In the genomic region with DNA sequence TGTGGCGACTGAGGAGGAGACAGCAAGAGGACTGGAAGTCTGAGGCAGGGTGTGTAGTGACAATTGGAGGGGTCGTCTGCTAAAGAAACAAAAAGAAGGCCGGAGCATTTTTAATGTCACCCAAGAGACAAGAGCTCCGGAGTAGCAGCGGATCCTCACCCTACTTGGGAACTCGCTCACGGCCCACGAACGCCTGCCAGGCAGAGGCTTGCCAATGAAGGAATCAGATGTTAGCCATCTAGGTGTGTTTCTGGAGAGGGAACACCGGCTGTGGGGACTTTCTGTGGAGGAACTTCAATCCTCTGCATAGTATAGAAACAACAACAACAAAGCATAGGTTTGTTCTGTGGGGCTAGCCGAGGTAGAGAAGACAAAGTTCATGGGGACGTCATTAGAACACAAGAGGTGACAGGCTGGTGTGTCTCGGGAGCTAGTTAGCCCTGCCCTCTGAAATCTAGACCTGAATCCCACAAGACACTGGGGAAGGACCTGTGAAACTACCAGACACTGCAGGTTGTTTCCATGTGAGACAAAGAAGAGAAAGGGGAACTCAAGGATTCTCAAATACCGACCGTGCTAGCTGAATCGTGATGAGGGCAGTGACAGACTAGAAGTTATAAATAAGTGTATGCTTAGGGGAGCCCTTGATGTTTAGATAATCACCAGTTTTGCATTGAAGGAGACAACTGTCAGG, we compare ENCODE assay signal across 22 mouse cellular contexts. TPM values are rescaled to one million over a fixed set of nuclear protein-coding genes. Genes with fewer than 3 reads are reported as not detected.
DNase-seq lines count a peak whose midpoint lies in the region; ATAC-seq and TF ChIP-seq lines count a peak whose summit lies in the region.
"Had no signal": no experiment of that assay in that cellular context is flagged by ENCODE, and none has a peak within 500 bp of the region (broad histone marks: within the 10 kb centered on the region; RNA-seq: fewer than 3 reads in every experiment).

No protein-coding gene starts in this region.

- TF ChIP-seq EP300 in MEL (IDR thresholded peaks at IDR 0.05; ENCODE audit: low read depth in 1 of 2, low read length in 2 of 2): no peak

- no peaks in the 10 kb centered on the region for H3K9me3 ChIP-seq in forebrain, embryonic 10.5 days
- no peaks in the 10 kb centered on the region for H3K9me3 ChIP-seq in forebrain, embryonic 16.5 days (ENCODE audit: control insufficient read depth, low read length)
- no peaks in the 10 kb centered on the region for H3K9me3 ChIP-seq in MEL (replicated peaks; ENCODE audit: insufficient read depth, low read length)
- H3K9me3 ChIP-seq in liver, embryonic 15.5 days (replicated peaks): no peaks in the 10 kb centered on the region
- H3K9me3 ChIP-seq: heart, embryonic 15.5 days; limb, embryonic 13.5 days; midbrain, embryonic 12.5 days; neural tube, embryonic 12.5 days had no signal

- H3K9ac ChIP-seq in forebrain, embryonic 16.5 days (replicated peaks; ENCODE audit: low read depth, low read length): no peak overlapping the region
- H3K9ac ChIP-seq in MEL (ENCODE audit: control insufficient read depth, low read depth, low read length, poor library complexity, severe bottlenecking): peak overlapping the region; percentile 57
- H3K9ac ChIP-seq in liver, embryonic 15.5 days: no peak overlapping the region
- H3K9ac ChIP-seq: heart, embryonic 15.5 days; limb, embryonic 13.5 days; midbrain, embryonic 12.5 days; neural tube, embryonic 12.5 days had no signal

- TF ChIP-seq CTCF in lung, adult 2 months (IDR thresholded peaks at IDR 0.05; ENCODE audit: insufficient read depth, low read length): no peak
- TF ChIP-seq CTCF in MEL (IDR thresholded peaks at IDR 0.05 in 2 of 3, conservative IDR thresholded peaks at IDR 0.05 in 1 of 3; ENCODE audit: control insufficient read depth in 1 of 3, insufficient read depth in 1 of 3, low read depth in 2 of 3, low read length in 3 of 3, poor library complexity in 1 of 3, severe bottlenecking in 1 of 3): no peak
- TF ChIP-seq CTCF in cerebellum, adult 2 months (IDR thresholded peaks at IDR 0.05; ENCODE audit: borderline replicate concordance, insufficient read depth, low read depth, low read length): no peak

- no peak overlapping the region for H3K4me3 ChIP-seq in forebrain, embryonic 10.5 days
- no peak overlapping the region for H3K4me3 ChIP-seq in forebrain, embryonic 16.5 days (replicated peaks; ENCODE audit: low read length)
- peak overlapping the region; percentile 11 for H3K4me3 ChIP-seq in lung, adult 2 months (replicated peaks; ENCODE audit: extremely low read depth, low read depth, low read length)
- H3K4me3 ChIP-seq in MEL (ENCODE audit: control insufficient read depth in 1 of 2, insufficient read depth in 1 of 2, low read depth in 2 of 2, low read length in 2 of 2): peak overlapping the region; percentile 24; a peak in 2 of 4 replicates
- no peak overlapping the region for H3K4me3 ChIP-seq in liver, embryonic 15.5 days (replicated peaks)
- no peak overlapping the region for H3K4me3 ChIP-seq in cerebellum, adult 2 months (replicated peaks; ENCODE audit: insufficient read depth, low read depth, low read length)
- H3K4me3 ChIP-seq: heart, embryonic 15.5 days; limb, embryonic 13.5 days; midbrain, embryonic 12.5 days; neural tube, embryonic 12.5 days had no signal

- peaks cover 3% of the 10 kb centered on the region; the same call in 1 of the 2 replicates for H3K79me2 ChIP-seq in MEL (ENCODE audit: control insufficient read depth, insufficient read depth, low read length, poor library complexity)

- no peak for TF ChIP-seq POLR2A in lung, adult 2 months (IDR thresholded peaks at IDR 0.05; ENCODE audit: borderline replicate concordance, extremely low read depth, low read depth, low read length)
- no peak for TF ChIP-seq POLR2A in MEL (IDR thresholded peaks at IDR 0.05; ENCODE audit: control insufficient read depth in 1 of 2, insufficient read depth in 1 of 2, low read depth in 1 of 2, low read length in 2 of 2, poor library complexity in 1 of 2)
- TF ChIP-seq POLR2A in cerebellum, adult 2 months (IDR thresholded peaks at IDR 0.05; ENCODE audit: borderline replicate concordance, insufficient read depth, low read length): no peak

- H3K27ac ChIP-seq in forebrain, embryonic 10.5 days: peak overlapping the region; percentile 54
- no peak overlapping the region for H3K27ac ChIP-seq in forebrain, embryonic 16.5 days (ENCODE audit: low read length)
- peak overlapping the region; percentile 95 for H3K27ac ChIP-seq in MEL (ENCODE audit: control insufficient read depth, low read depth, low read length)
- H3K27ac ChIP-seq in liver, embryonic 15.5 days (replicated peaks): peak overlapping the region; percentile 46; the same call in 1 of the 2 replicates
- H3K27ac ChIP-seq in cerebellum, adult 2 months (ENCODE audit: insufficient read depth, low read length): no peak overlapping the region
- H3K27ac ChIP-seq: heart, embryonic 15.5 days; limb, embryonic 13.5 days; midbrain, embryonic 12.5 days; neural tube, embryonic 12.5 days had no signal

- H3K27me3 ChIP-seq in forebrain, embryonic 10.5 days (ENCODE audit: poor library complexity, severe bottlenecking): no peaks in the 10 kb centered on the region
- no peaks in the 10 kb centered on the region for H3K27me3 ChIP-seq in forebrain, embryonic 16.5 days (replicated peaks; ENCODE audit: control insufficient read depth, insufficient read depth, low read length)
- no peaks in the 10 kb centered on the region for H3K27me3 ChIP-seq in MEL (ENCODE audit: control insufficient read depth in 1 of 2, insufficient read depth in 2 of 2, low read length in 2 of 2)
- H3K27me3 ChIP-seq in liver, embryonic 15.5 days: no peaks in the 10 kb centered on the region
- H3K27me3 ChIP-seq in cerebellum, adult 2 months (ENCODE audit: control insufficient read depth, insufficient read depth, low read length): no peaks in the 10 kb centered on the region
- H3K27me3 ChIP-seq: heart, embryonic 15.5 days; limb, embryonic 13.5 days; midbrain, embryonic 12.5 days; neural tube, embryonic 12.5 days had no signal

- WGBS in forebrain, embryonic 10.5 days: 83% methylated on average over 16 of the region's 16 CpGs
- 81% methylated on average over 16 of the region's 16 CpGs for WGBS in forebrain, embryonic 16.5 days
- WGBS in lung, adult 2 months: 63% methylated on average over 16 of the region's 16 CpGs
- WGBS in liver, embryonic 15.5 days (ENCODE audit: insufficient replicate concordance): 62% methylated on average over 16 of the region's 16 CpGs
- 73% methylated on average over 16 of the region's 16 CpGs for WGBS in cerebellum, adult 2 months

- no peak for ATAC-seq in forebrain, embryonic 16.5 days
- no peak for ATAC-seq in liver, embryonic 15.5 days (ENCODE audit: insufficient read depth)
- ATAC-seq: hindbrain, embryonic 16.5 days had no signal

- H3K4me1 ChIP-seq in forebrain, embryonic 10.5 days: peaks cover 20% of the 10 kb centered on the region
- H3K4me1 ChIP-seq in forebrain, embryonic 16.5 days (replicated peaks; ENCODE audit: control insufficient read depth, insufficient read depth, low read length): no peaks in the 10 kb centered on the region
- peaks cover 58% of the 10 kb centered on the region for H3K4me1 ChIP-seq in lung, adult 2 months (ENCODE audit: control insufficient read depth, insufficient read depth, low read length)
- H3K4me1 ChIP-seq in MEL (ENCODE audit: control insufficient read depth in 1 of 2, insufficient read depth in 2 of 2, low read length in 2 of 2): peaks cover 18 to 63% of the 10 kb centered on the region in 2 experiments
- peaks cover 83% of the 10 kb centered on the region for H3K4me1 ChIP-seq in liver, embryonic 15.5 days (replicated peaks)
- no peaks in the 10 kb centered on the region for H3K4me1 ChIP-seq in cerebellum, adult 2 months (ENCODE audit: control insufficient read depth, insufficient read depth, low read length)

- no peak overlapping the region for H3K4me2 ChIP-seq in forebrain, embryonic 16.5 days (ENCODE audit: low read length)
- H3K4me2 ChIP-seq in liver, embryonic 15.5 days: no peak overlapping the region
- H3K4me2 ChIP-seq: heart, embryonic 15.5 days; limb, embryonic 13.5 days; midbrain, embryonic 12.5 days; neural tube, embryonic 12.5 days had no signal

- DNase-seq in forebrain, embryonic 10.5 days (ENCODE audit: extremely low spot score, low spot score): no peak
- no peak for DNase-seq in lung, adult 2 months
- DNase-seq in lung, postnatal 4 days: no peak
- peak; percentile 81 for DNase-seq in MEL (ENCODE audit: low read depth, low spot score)
- no peak for DNase-seq in cerebellum, adult 2 months
- no peak for DNase-seq in thymus, postnatal 10 days (ENCODE audit: low spot score in 2 of 2)
- DNase-seq: cerebellum, adult 18-20 months; embryo, embryonic 11 days; kidney, adult 9 months; spleen, adult 18-20 months; thymus, postnatal 25 days had no signal

- no peak for TF ChIP-seq RAD21 in MEL (IDR thresholded peaks at IDR 0.05; ENCODE audit: low read depth, low read length)

- H3K36me3 ChIP-seq in forebrain, embryonic 10.5 days (replicated peaks): 0 out of 2 replicates have a peak, but pooled peaks cover under 1% of the 10 kb centered on the region
- H3K36me3 ChIP-seq in forebrain, embryonic 16.5 days (ENCODE audit: control insufficient read depth, insufficient read depth): no peaks in the 10 kb centered on the region
- peaks cover 0 to 52% of the 10 kb centered on the region in 2 experiments; a peak in 2 of 4 replicates for H3K36me3 ChIP-seq in MEL (ENCODE audit: control insufficient read depth in 1 of 2, insufficient read depth in 2 of 2, low read length in 2 of 2)
- peaks cover under 1% of the 10 kb centered on the region; the same call in 1 of the 2 replicates for H3K36me3 ChIP-seq in liver, embryonic 15.5 days (replicated peaks)
- H3K36me3 ChIP-seq: heart, embryonic 15.5 days; limb, embryonic 13.5 days; midbrain, embryonic 12.5 days; neural tube, embryonic 12.5 days had no signal

RNA-seq across cellular contexts. Expression of a gene that starts 4.5 kb away (rescaled TPM):
- 1.7 and 2.2 TPM in 2 replicates for polyA plus RNA-seq in forebrain, embryonic 10.5 days (2016; fragmentation: Nextera tagmentation; extraction: Ambion mirVana)
- 1.1 and 1.5 TPM in 2 replicates for polyA plus RNA-seq in forebrain, embryonic 16.5 days (2015; fragmentation: Nextera tagmentation; extraction: Ambion mirVana)
- polyA plus RNA-seq in lung, adult 2 months (2012; rRNA removed): 71.8 and 74.8 TPM in 2 replicates
- total RNA-seq in MEL (2012; rRNA removed): 2.5 TPM in 2 replicates
- 1 to 10 TPM in 1 of 2 experiments, not detected in 1; 4.0 TPM for polyA plus RNA-seq in MEL (2012; ENCODE audit: insufficient read depth in 1 of 2, insufficient read length in 2 of 2, low read depth in 1 of 2, low replicate concordance in 2 of 2, missing spikeins in 1 of 2)
- polyA plus RNA-seq in liver, embryonic 15.5 days (2015; fragmentation: Nextera tagmentation; extraction: Ambion mirVana): 5.8 and 8.5 TPM in 2 replicates
- 1.4 and 1.8 TPM in 2 replicates for polyA plus RNA-seq in cerebellum, adult 2 months (2012; rRNA removed)

RNA-seq across cellular contexts. Expression of a gene that starts 10.4 kb away (rescaled TPM):
- 17.5 and 18.7 TPM in 2 replicates for polyA plus RNA-seq in forebrain, embryonic 10.5 days (2016; fragmentation: Nextera tagmentation; extraction: Ambion mirVana)
- polyA plus RNA-seq in forebrain, embryonic 16.5 days (2015; fragmentation: Nextera tagmentation; extraction: Ambion mirVana): 12.5 and 12.7 TPM in 2 replicates
- 8.5 and 8.8 TPM in 2 replicates for polyA plus RNA-seq in lung, adult 2 months (2012; rRNA removed)
- total RNA-seq in MEL (2012; rRNA removed): 9.4 and 10.1 TPM in 2 replicates
- polyA plus RNA-seq in MEL (2012; ENCODE audit: insufficient read depth in 1 of 2, insufficient read length in 2 of 2, low read depth in 1 of 2, low replicate concordance in 2 of 2, missing spikeins in 1 of 2): 10 to 100 TPM in 1 of 2 experiments, not detected in 1; 15.9 TPM
- 5.7 and 6.1 TPM in 2 replicates for polyA plus RNA-seq in liver, embryonic 15.5 days (2015; fragmentation: Nextera tagmentation; extraction: Ambion mirVana)
- 3.7 and 4.9 TPM in 2 replicates for polyA plus RNA-seq in cerebellum, adult 2 months (2012; rRNA removed)

RNA-seq across cellular contexts. Expression of a gene that starts 43.2 kb away (rescaled TPM):
- polyA plus RNA-seq in forebrain, embryonic 10.5 days (2016; fragmentation: Nextera tagmentation; extraction: Ambion mirVana): 12.0 TPM in 2 replicates
- polyA plus RNA-seq in forebrain, embryonic 16.5 days (2015; fragmentation: Nextera tagmentation; extraction: Ambion mirVana): 11.8 and 12.9 TPM in 2 replicates
- 25.4 and 30.4 TPM in 2 replicates for polyA plus RNA-seq in lung, adult 2 months (2012; rRNA removed)
- 11.7 and 13.7 TPM in 2 replicates for total RNA-seq in MEL (2012; rRNA removed)
- 10 to 100 TPM in 1 of 2 experiments, not detected in 1; 24.1 TPM for polyA plus RNA-seq in MEL (2012; ENCODE audit: insufficient read depth in 1 of 2, insufficient read length in 2 of 2, low read depth in 1 of 2, low replicate concordance in 2 of 2, missing spikeins in 1 of 2)
- 10.2 and 11.0 TPM in 2 replicates for polyA plus RNA-seq in liver, embryonic 15.5 days (2015; fragmentation: Nextera tagmentation; extraction: Ambion mirVana)
- polyA plus RNA-seq in cerebellum, adult 2 months (2012; rRNA removed): 26.7 and 28.0 TPM in 2 replicates

RNA-seq across cellular contexts. Expression of a gene that starts 52.5 kb away (rescaled TPM):
- not detected in 2 replicates for polyA plus RNA-seq in forebrain, embryonic 10.5 days (2016; fragmentation: Nextera tagmentation; extraction: Ambion mirVana)
- polyA plus RNA-seq in forebrain, embryonic 16.5 days (2015; fragmentation: Nextera tagmentation; extraction: Ambion mirVana): not detected in 2 replicates
- not detected in 2 replicates for polyA plus RNA-seq in lung, adult 2 months (2012; rRNA removed)
- total RNA-seq in MEL (2012; rRNA removed): not detected in 2 replicates
- not detected for polyA plus RNA-seq in MEL (2012; ENCODE audit: insufficient read depth in 1 of 2, insufficient read length in 2 of 2, low read depth in 1 of 2, low replicate concordance in 2 of 2, missing spikeins in 1 of 2)
- polyA plus RNA-seq in liver, embryonic 15.5 days (2015; fragmentation: Nextera tagmentation; extraction: Ambion mirVana): not detected in 2 replicates
- not detected in 2 replicates for polyA plus RNA-seq in cerebellum, adult 2 months (2012; rRNA removed)
- total RNA-seq: adrenal gland, postnatal 4 days; gastrocnemius, adult 8-10 months; layer of hippocampus, postnatal 25 days had no signal
- polyA plus RNA-seq: forebrain, embryonic 11.5 days; heart, embryonic 15.5 days; hindbrain, embryonic 16.5 days; limb, embryonic 13.5 days; midbrain, embryonic 12.5 days; neural tube, embryonic 12.5 days had no signal

Comparison
In these comparisons a context has a peak if more than half of its experiments do, and no peak if none do; other contexts are left out.
1. H3K27ac ChIP-seq: peak in forebrain, embryonic 10.5 days (single experiment), MEL (single experiment) and liver, embryonic 15.5 days (single experiment); none in forebrain, embryonic 16.5 days (single experiment) and cerebellum, adult 2 months (single experiment).
2. H3K4me3 ChIP-seq: peak in lung, adult 2 months (single experiment) and MEL (2 of 2); none in forebrain, embryonic 10.5 days (single experiment), forebrain, embryonic 16.5 days (single experiment), liver, embryonic 15.5 days (single experiment) and cerebellum, adult 2 months (single experiment).